Mouse (Mus musculus): ENCODE data around the gene Olfr199. TPM values are rescaled to one million over a fixed set of nuclear protein-coding genes. Genes with fewer than 3 reads are reported as not detected.
"Not testable (repeated sequence)": the region's sequence is repeated elsewhere in the genome, so short reads cannot be mapped to it uniquely, and the experiment has no call there.

Gene Olfr199
- not detected in 2 replicates for polyA plus RNA-seq (2012; rRNA removed)

GRCm38 (mm10) chr16:59219667-59220066, at the start of gene Olfr199:
TSS of gene Olfr199 (minus strand) at chr16:59219767.
- DNase-seq (ENCODE audit: low spot score), result not testable (repeated sequence)

- DNase-seq (ENCODE audit: low spot score), result not testable (repeated sequence)
Observed at GRCm38 (mm10) chr16:59269097-59269496, 49.5 kb upstream of the Olfr199 start.

GRCm38 (mm10) chr16:59249684-59250083, 30.1 kb upstream of the Olfr199 start:
- no peak for DNase-seq (ENCODE audit: low spot score)

- not testable (repeated sequence) for DNase-seq (ENCODE audit: low spot score)
Observed at GRCm38 (mm10) chr16:59217861-59218260, 1.7 kb downstream of the Olfr199 start.

GRCm38 (mm10) chr16:59203433-59203832, 16.1 kb downstream of the Olfr199 start, which contains the start of gene Olfr198:
TSS of gene Olfr198 (minus strand) at chr16:59203533.
- not testable (repeated sequence) for DNase-seq (ENCODE audit: low spot score)

- no peak for DNase-seq (ENCODE audit: low spot score)
Observed at GRCm38 (mm10) chr16:59170354-59170753, 49.2 kb downstream of the Olfr199 start, which contains the start of gene Olfr196. TSS of gene Olfr196 (minus strand) at chr16:59170454.

Other genes with a start within 250 kb of the Olfr199 start
- not detected in 2 replicates for gene Olfr183, start 224.4 kb downstream of the Olfr199 start, polyA plus RNA-seq (2012; rRNA removed)
- not detected in 2 replicates for gene Olfr186, start 189.5 kb downstream of the Olfr199 start, polyA plus RNA-seq (2012; rRNA removed)
- gene Olfr187, start 180.0 kb downstream of the Olfr199 start, polyA plus RNA-seq (2012; rRNA removed), result not detected in 2 replicates
- gene Olfr190, start 141.8 kb downstream of the Olfr199 start, polyA plus RNA-seq (2012; rRNA removed), result not detected in 2 replicates
- not detected in 2 replicates for gene Olfr191, start 129.9 kb downstream of the Olfr199 start, polyA plus RNA-seq (2012; rRNA removed)
- not detected in 2 replicates for gene Olfr193, start 107.9 kb downstream of the Olfr199 start, polyA plus RNA-seq (2012; rRNA removed)
- not detected in 2 replicates for gene Olfr194, start 98.7 kb downstream of the Olfr199 start, polyA plus RNA-seq (2012; rRNA removed)
- gene Olfr195, start 72.7 kb downstream of the Olfr199 start, polyA plus RNA-seq (2012; rRNA removed), result 0.03 TPM in 1 of 2 replicates, not detected in the other
- gene Olfr196, start 49.3 kb downstream of the Olfr199 start, polyA plus RNA-seq (2012; rRNA removed), result not detected in 2 replicates
- not detected in 2 replicates for gene Olfr198, start 16.2 kb downstream of the Olfr199 start, polyA plus RNA-seq (2012; rRNA removed)
- not detected in 2 replicates for gene Olfr201, start 52.9 kb upstream of the Olfr199 start, polyA plus RNA-seq (2012; rRNA removed)
- gene Olfr202, start 67.0 kb upstream of the Olfr199 start, polyA plus RNA-seq (2012; rRNA removed), result not detected in 2 replicates
- not detected in 2 replicates for gene Olfr203, start 79.1 kb upstream of the Olfr199 start, polyA plus RNA-seq (2012; rRNA removed)
- gene Olfr204, start 98.5 kb upstream of the Olfr199 start, polyA plus RNA-seq (2012; rRNA removed), result not detected in 2 replicates
- gene Olfr205, start 111.4 kb upstream of the Olfr199 start, polyA plus RNA-seq (2012; rRNA removed), result not detected in 2 replicates
- gene Olfr206, start 129.5 kb upstream of the Olfr199 start, polyA plus RNA-seq (2012; rRNA removed), result not detected in 2 replicates
- not detected in 2 replicates for gene Olfr209, start 144.2 kb upstream of the Olfr199 start, polyA plus RNA-seq (2012; rRNA removed)
- gene Gabrr3, start 187.6 kb upstream of the Olfr199 start, polyA plus RNA-seq (2012; rRNA removed), result not detected in 2 replicates